Mouse (Mus musculus) urinary bladder, adult 18-20 months (tissue): ENCODE data around the gene Arhgap15.

ENCODE experiments used
- DNase-seq, 2 experiments: peaks; one replicate each; pipeline ENCODE4 v3.0.0; 2022; ENCODE audit warnings: low spot score in 2 of 2, mixed read lengths in 2 of 2

Arhgap15 gene

DNA sequence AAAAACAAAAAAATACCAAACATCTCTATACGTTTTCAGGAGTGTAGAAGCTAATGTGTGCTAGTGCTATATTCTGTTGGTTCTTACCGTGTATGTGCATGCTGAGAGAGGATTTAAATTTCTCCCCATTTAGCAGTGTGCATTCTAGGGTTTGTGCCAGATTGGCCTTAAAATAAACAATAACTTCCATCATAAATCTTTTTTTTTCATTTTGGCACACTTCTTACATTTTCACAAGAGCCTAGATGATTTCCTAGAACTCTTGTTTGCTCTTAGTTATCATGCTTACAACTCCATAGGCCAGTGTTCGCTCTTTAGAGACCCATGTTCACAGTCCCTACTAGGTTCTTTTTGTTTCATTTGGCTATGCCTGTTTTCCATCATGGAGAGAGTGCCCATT, 362.7 kb downstream of the Arhgap15 start:
- DNase-seq: no peak

DNA sequence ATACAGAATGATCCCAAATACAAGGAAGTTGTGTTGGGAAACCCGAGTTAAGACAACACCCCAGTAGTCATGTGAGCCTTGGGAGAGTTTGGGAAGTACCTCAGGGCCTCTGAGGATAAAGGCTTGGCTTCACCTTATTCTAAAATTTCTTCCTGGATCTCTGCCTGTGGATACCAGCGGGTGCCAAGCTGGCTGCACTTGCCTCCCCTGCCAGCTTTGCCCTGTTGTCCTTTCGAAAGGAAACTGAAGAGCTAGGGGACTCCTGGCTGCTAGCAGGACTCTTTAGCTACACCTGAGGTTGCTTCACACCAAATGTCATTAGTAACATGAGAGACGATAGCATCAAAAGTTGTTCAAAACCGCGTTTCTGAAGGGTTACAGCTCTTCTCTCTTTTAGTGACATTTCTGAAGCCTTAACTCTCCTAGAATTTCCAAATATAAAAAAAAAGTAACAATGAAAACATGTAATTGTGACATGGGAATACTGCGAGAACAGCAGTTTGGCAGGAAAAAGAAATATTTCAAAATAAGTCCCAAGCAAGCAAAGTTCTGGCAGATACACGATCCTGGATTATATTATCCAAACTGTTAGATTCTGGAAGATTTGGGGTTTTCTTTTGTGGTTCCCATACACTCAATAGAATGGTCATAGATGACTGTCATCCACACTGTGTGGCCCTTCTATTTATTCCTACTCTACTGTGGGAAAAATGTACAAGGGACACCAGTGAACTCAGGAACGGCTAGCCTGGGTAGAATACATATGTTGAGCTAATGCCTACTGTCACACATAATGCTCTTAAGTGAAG, 364.6 kb downstream of the Arhgap15 start:
- no peak for DNase-seq

- no peak for DNase-seq
Observed at GRCm38 (mm10) chr2:44114296-44114695, 365.7 kb downstream of the Arhgap15 start.

- no peak for DNase-seq
Observed at GRCm38 (mm10) chr2:44121162-44121561, 372.5 kb downstream of the Arhgap15 start.

DNA sequence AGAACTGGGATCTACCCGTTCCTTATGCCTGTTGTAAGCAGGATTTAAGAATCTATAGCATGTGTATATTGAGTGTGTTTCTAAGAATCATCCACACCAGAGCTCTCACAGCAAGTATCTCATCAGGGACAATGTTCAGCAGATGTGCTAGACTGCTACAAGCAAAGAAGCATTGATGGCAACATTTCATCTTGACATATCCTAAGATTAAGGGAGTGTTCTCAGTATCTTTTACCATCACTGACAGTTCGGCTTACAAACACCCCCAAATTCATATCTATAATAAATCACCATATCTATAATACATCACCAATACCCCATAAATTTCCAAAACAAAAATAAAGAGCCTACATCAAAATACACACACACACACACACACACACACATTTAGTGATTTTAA, 374.6 kb downstream of the Arhgap15 start:
- no peak for DNase-seq

GRCm38 (mm10) chr2:44124093-44124492, 375.5 kb downstream of the Arhgap15 start:
- DNase-seq: no peak

- DNase-seq: no peak
Observed at GRCm38 (mm10) chr2:44124683-44125082, 376.1 kb downstream of the Arhgap15 start.

DNA sequence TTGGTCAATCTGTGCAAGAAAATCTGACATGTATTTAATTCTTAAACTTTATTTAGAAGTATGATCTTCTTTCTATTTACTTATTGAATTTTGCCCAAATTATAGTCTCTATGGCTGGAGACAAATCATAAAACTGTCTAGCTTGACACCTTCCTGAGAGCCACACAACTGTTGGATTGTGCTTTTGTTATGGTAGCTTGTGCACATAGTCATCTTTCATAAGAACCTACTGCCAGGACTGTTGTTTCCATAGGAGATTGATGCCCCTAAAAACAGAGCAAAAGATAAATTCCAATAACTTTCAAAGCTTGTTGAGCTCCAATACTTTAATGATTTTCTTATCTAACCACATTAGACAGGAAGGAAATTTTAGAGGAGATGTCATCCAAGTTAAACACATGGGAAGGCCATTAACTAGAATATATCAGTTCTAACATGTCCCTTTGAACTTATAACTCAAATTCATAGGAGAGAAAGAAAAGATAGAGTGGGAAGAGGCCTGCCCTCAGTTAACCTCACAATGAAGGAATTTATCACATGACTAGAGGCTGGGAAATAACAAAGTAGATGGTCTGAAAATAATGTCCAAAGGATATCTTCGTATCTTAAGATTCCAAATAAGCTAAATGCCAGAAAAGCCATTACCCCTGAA, 377.5 kb downstream of the Arhgap15 start:
- no peak for DNase-seq

DNA sequence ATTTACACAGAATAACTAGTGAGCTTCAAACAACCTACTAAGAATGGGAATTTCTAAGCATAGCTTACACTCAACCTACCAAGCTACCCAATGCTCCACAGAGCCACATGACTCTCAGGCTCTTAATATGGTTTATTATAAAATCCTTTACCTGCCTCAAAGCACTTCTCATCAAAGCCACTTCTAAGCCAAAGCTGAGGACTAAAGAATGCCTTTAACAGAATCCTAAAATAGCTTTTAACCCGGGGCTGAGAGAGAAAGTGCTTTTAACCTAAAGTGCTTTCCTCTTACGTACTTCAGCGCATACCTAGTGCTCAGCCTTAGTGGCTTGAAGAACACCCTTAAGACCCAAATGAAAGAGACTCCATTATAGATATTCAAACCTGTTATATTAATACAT, 380.9 kb downstream of the Arhgap15 start:
- DNase-seq: no peak

DNA sequence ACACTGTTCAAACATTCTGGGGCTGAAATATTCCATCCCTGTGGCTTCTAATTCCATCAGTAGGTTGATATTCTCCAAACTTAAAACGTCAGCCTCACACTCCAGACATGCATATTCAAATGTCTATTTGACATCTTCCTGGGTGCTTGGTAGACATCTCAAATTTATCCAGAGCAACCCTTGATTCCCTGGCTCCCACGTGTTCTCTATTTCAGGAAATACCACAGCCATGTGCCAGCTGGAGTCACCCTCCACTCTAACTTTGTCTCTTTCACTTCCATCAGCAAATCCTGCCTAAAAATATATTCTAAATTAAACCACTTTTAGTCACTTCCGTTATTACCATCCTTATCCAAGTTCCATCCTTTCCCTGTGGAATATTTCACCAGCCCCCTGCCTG, 382.6 kb downstream of the Arhgap15 start:
- DNase-seq: no peak

DNA sequence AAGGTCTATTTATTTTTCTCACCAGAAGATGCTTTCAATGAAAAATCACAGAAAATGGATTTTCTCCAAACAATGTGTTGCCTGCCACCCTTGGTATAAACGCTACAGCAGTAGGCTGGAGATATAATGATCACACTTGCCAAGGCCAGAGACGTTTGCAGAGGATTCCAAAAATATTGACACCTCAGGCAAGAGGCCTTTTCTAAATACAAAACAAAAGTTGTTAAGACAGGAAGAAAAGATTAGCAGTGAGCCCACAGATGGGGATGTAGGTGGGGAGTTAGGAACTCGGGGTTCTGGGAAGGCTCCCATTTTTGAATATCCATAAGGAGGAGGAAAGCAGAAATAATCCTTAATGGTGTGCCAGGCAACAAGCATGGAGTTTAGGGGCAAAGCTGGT, 386.2 kb downstream of the Arhgap15 start:
- no peak for DNase-seq

GRCm38 (mm10) chr2:44140455-44140854, 391.8 kb downstream of the Arhgap15 start:
- no peak for DNase-seq

GRCm38 (mm10) chr2:44142152-44142551, 393.5 kb downstream of the Arhgap15 start:
- no peak for DNase-seq

- DNase-seq: no peak
Observed at GRCm38 (mm10) chr2:44142611-44143010, 394.0 kb downstream of the Arhgap15 start.

GRCm38 (mm10) chr2:44146124-44146981, 397.7 kb downstream of the Arhgap15 start:
- no peak for DNase-seq

GRCm38 (mm10) chr2:44147486-44147885, 398.9 kb downstream of the Arhgap15 start:
- peak in 1 of 2 experiments; percentile 3 for DNase-seq

DNA sequence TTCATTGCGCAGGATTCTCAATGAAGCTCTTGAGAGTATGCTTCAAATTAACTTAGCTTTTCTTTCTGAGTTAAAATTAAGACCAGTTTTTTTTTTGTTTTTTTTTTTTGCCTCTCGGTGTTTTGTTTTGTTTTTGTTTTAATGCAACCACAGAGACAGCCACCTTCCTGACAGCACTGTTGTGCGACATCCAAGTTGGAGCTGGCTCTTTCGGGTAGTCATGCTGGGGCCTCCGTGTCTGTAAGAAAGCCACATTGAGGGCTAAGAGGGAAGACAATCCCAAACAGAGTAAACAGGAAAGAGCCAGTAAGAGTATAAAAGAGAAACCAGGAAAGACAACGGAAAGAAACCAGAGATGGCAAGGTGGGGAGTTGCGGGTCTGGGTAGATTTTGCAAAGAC, 399.3 kb downstream of the Arhgap15 start:
- no peak for DNase-seq

GRCm38 (mm10) chr2:44148550-44149100, 400.0 kb downstream of the Arhgap15 start:
- DNase-seq: no peak

- DNase-seq: no peak
Observed at GRCm38 (mm10) chr2:44152301-44152700, 403.7 kb downstream of the Arhgap15 start.

DNA sequence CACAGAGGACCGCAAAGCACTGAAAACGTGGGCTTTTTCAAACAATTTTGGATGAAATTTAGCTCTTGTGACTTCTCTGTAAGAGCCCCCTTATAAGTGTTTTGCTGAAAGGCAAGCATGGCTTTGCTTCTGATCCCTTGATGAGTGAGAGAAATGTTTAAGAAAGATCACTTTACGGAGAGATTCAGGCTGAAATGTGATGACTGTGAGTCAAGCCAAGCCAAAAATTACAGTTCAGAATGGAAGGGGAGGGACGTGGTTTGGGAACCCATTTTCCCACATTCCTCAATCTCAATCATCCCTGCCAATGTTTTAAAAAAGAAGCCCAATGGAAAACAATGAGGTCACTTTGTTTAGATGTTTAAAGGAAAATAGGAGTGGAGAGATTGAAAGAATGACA, 411.7 kb downstream of the Arhgap15 start:
- DNase-seq: no peak

- DNase-seq: peak in 1 of 2 experiments; percentile 7
Observed at GRCm38 (mm10) chr2:44165789-44166188, 417.2 kb downstream of the Arhgap15 start.

DNA sequence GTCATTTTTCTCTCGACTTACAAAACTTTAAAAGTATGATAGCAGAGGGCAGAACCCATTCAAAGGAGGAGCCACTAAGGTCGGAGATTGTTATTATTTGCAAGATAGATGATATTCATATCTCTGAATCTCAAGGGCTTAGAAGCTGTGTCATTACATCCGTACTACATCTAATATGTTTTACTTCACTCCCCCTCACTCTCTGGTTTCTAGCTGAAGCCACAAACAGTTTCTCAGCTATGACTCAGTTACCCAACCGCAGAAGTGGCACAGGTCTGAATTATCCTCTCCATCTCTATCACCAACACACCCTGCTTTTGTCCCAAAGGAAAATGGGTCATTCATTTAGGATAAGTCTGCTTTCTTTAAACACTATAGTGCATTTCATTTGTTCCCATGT, 418.1 kb downstream of the Arhgap15 start:
- no peak for DNase-seq
